Mouse (Mus musculus) midbrain, postnatal 0 days (tissue): Measurements from ENCODE around the gene 2700049A03Rik. TPM values are rescaled to one million over a fixed set of nuclear protein-coding genes. Genes with fewer than 3 reads are reported as not detected.

ENCODE experiments used
- ATAC-seq: fragments of 200-750 bp; cut with Nextera tagmentation; 2 replicates; pipeline ENCODE4 v1.8.0; 2017; ENCODE audit warnings: moderate number of reproducible peaks, mild to moderate bottlenecking, moderate TSS enrichment, moderate library complexity; ENCODE audit not compliant: low FRiP score
- DNase-seq: peaks from one replicate; pipeline ENCODE4 v3.0.0-alpha.2; 2015; ENCODE audit warnings: low spot score
- H3K27ac ChIP-seq: fragments of 300-500 bp; sonication (generic); 2 replicates; pipeline ENCODE4 v1.5.1; 2014; ENCODE audit warnings: low read depth, mild to moderate bottlenecking, low read length, mixed read lengths
- H3K27me3 ChIP-seq: fragments of 300-500 bp; sonication (generic); 2 replicates; pipeline ENCODE4 v1.6.1; 2014; ENCODE audit warnings: low read length, control low read depth, mixed read lengths; ENCODE audit not compliant: insufficient read depth
- H3K36me3 ChIP-seq: fragments of 300-500 bp; sonication (generic); 2 replicates; pipeline ENCODE4 v1.6.1; 2014; ENCODE audit warnings: low read length, control low read depth, mixed read lengths; ENCODE audit not compliant: insufficient read depth
- H3K4me1 ChIP-seq: fragments of 300-500 bp; sonication (generic); 2 replicates; pipeline ENCODE4 v1.6.1; 2014; ENCODE audit warnings: mild to moderate bottlenecking, control low read depth, antibody characterized with exemption, low read length, mixed read lengths; ENCODE audit not compliant: insufficient read depth
- H3K4me2 ChIP-seq: fragments of 300-500 bp; sonication (generic); 2 replicates; pipeline ENCODE4 v1.6.1; 2014; ENCODE audit warnings: low read depth, mild to moderate bottlenecking, low read length, mixed read lengths; ENCODE audit not compliant: poor library complexity, severe bottlenecking
- H3K4me3 ChIP-seq: fragments of 300-500 bp; sonication (generic); 2 replicates; pipeline ENCODE4 v1.5.1; 2014; ENCODE audit warnings: low read depth, mild to moderate bottlenecking, low read length, moderate library complexity
- H3K9ac ChIP-seq: fragments of 300-500 bp; sonication (generic); replicated peaks from 2 replicates; pipeline ENCODE4 v1.6.1; 2014; ENCODE audit warnings: mild to moderate bottlenecking, low read length, moderate library complexity, mixed read lengths; ENCODE audit not compliant: poor library complexity, severe bottlenecking
- H3K9me3 ChIP-seq: fragments of 300-500 bp; sonication (generic); 2 replicates; pipeline ENCODE4 v1.6.1; 2016; ENCODE audit warnings: low read length, control low read depth
- CTCF ChIP-seq: IDR thresholded peaks from 2 replicates; pipeline ENCODE4 v1.5.1; 2016; ENCODE audit warnings: antibody characterized with exemption, mild to moderate bottlenecking
- WGBS: fragments of 180-500 bp; shearing (Covaris S2); extraction: QIAGEN DNeasy Blood & Tissue Kit; methylation state at CpG from one replicate; pipeline ENCODE4 v1.1.7; 2014; 5-methylcytosine and 5-hydroxymethylcytosine counted together
- polyA plus RNA-seq: library from polyadenylated mRNA; unstranded; fragments of >200 nt; fragmentation: Nextera tagmentation; extraction: Ambion mirVana; gene quantifications from 2 replicates; pipeline ENCODE4 v1.2.1, GENCODE M21; 2015
- total RNA-seq: library from RNA; depleted of rRNA; stranded (reverse); fragments of >200 nt; gene quantifications from 2 replicates; pipeline ENCODE4 v1.2.3, GENCODE M21; 2014

Gene 2700049A03Rik
- total and polyA plus RNA-seq, 2 experiments from 2014 or later, result 7.1 to 8.1 TPM

DNA sequence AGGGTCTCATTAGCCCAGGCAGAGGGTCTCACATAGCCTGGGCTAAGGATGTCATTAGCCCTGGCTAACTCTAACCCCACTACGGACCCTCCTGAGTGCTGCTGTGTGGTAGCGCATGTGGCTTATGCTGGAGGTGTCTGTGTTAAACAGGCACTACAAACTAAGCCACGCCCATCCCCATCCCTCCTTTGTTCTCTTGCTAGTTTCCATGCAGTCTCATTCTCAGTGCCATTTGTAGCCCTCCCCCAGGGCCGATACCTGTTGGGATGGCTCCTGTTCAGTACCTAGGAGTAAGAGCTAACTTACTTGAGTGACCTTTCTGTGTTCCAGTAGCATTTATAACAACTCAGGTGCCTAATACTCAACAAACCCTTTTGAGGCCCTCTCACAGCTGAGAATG is 100.4 kb downstream of the 2700049A03Rik start:
- no peak for TF ChIP-seq CTCF
- H3K9ac ChIP-seq, result no peak overlapping the region
- H3K9me3 ChIP-seq, result peaks cover 4% of the 10 kb centered on the region; the same call in 1 of the 2 replicates
- no peaks in the 10 kb centered on the region for H3K4me1 ChIP-seq
- 87% methylated on average over 4 of the region's 4 CpGs for WGBS
- H3K27me3 ChIP-seq, result no peaks in the 10 kb centered on the region
- no peak overlapping the region for H3K4me2 ChIP-seq
- H3K27ac ChIP-seq, result no peak overlapping the region
- H3K36me3 ChIP-seq, result no peaks in the 10 kb centered on the region
- ATAC-seq, result no peak
- H3K4me3 ChIP-seq, result no peak overlapping the region
- no peak for DNase-seq

DNA sequence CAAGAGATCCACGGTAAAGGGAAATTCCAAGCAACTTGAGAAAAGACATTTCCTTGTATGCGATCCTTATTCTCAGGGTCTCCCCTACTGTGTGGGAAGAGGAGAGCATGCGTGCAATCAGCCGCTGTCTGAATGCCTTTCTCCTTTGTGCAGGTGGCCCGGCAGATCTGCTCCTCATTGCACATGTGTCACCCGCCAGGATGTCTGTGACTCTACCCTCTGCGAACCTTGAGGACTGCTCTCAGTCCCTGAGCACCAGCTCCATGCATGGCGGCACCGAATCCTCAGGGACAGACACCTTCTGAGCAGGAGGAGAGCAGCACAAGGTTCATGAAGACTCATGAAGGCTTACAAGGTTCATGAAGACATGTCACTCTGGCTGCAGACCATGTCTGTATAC is 106.1 kb downstream of the 2700049A03Rik start:
- H3K9ac ChIP-seq, result no peak overlapping the region
- no peak for ATAC-seq
- 84% methylated on average over 9 of the region's 9 CpGs for WGBS
- H3K9me3 ChIP-seq, result peaks cover 12% of the 10 kb centered on the region; the same call in 1 of the 2 replicates
- no peak overlapping the region for H3K4me3 ChIP-seq
- H3K27me3 ChIP-seq, result no peaks in the 10 kb centered on the region
- no peak for DNase-seq
- H3K4me2 ChIP-seq, result no peak overlapping the region
- H3K4me1 ChIP-seq, result no peaks in the 10 kb centered on the region
- no peak for TF ChIP-seq CTCF
- peaks cover 14% of the 10 kb centered on the region for H3K36me3 ChIP-seq
- H3K27ac ChIP-seq, result no peak overlapping the region

DNA sequence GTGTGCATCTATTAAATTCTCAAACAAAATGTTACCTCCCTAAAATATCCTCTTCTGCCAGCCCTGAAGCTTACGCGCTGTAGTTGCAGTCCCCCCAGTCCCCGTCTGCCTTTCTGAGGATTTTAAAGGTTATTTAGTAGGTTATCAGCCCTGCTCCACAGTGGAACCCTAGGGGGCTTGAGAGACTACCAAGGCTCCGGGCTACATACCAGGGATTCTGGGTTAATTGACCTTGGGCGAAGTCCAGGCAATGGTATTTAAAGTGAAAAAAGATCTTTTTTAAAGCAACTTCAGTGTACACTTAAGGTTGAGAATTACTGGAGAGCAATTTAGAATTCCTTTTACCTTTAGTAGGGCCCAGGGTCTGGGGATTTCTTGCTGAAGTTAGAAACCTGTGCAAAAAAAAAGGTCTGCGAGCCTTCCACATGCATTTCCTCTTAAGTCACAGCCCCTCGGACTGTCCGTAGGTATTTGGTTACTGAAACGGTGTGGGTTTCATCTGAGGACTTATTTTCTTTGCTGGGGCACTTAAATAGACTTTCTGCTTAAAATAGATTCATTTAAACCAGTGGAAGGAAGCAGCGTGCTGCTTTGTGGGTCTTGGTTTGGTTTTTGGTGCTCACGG is 108.2 kb downstream of the 2700049A03Rik start:
- no peak overlapping the region for H3K4me2 ChIP-seq
- DNase-seq (no peak), ATAC-seq (no peak)
- no peak overlapping the region for H3K27ac ChIP-seq
- no peaks in the 10 kb centered on the region for H3K4me1 ChIP-seq
- H3K4me3 ChIP-seq, result no peak overlapping the region
- H3K9me3 ChIP-seq, result peaks cover 12% of the 10 kb centered on the region; the same call in 1 of the 2 replicates
- no peaks in the 10 kb centered on the region for H3K27me3 ChIP-seq
- no peak for TF ChIP-seq CTCF
- peaks cover 14% of the 10 kb centered on the region for H3K36me3 ChIP-seq
- 79% methylated on average over 11 of the region's 11 CpGs for WGBS
- H3K9ac ChIP-seq, result no peak overlapping the region

DNA sequence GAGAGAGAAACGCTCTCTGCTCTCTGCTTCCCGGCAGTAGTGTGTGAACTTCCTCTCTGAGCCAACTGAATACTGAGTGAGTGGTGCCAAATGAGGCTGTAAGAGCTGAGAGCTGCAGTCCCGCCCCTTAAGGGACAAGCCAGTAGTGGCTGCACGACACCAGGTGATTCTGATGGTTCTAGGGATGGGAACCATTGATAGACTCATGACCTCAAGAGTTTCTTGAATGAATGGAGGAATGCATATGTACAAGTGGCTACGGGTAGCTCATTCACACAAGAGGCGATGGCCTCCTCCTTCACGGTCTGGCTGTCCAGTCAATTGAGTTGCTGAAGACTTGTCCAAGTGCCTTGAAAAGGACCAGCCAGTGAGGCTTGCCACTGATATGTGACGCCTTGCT is 110.5 kb downstream of the 2700049A03Rik start:
- Histone ChIP-seq H3K4me3 (no peak overlapping the region), H3K9me3 (peaks cover 8% of the 10 kb centered on the region; the same call in 1 of the 2 replicates), H3K36me3 (peaks cover 14% of the 10 kb centered on the region), H3K9ac (no peak overlapping the region), H3K4me1 (no peaks in the 10 kb centered on the region), H3K4me2 (no peak overlapping the region), H3K27ac (no peak overlapping the region), H3K27me3 (no peaks in the 10 kb centered on the region)
- DNase-seq (no peak), ATAC-seq (no peak)
- 82% methylated on average over 8 of the region's 8 CpGs for whole genome bisulfite sequencing
- TF ChIP-seq CTCF, result no peak

DNA sequence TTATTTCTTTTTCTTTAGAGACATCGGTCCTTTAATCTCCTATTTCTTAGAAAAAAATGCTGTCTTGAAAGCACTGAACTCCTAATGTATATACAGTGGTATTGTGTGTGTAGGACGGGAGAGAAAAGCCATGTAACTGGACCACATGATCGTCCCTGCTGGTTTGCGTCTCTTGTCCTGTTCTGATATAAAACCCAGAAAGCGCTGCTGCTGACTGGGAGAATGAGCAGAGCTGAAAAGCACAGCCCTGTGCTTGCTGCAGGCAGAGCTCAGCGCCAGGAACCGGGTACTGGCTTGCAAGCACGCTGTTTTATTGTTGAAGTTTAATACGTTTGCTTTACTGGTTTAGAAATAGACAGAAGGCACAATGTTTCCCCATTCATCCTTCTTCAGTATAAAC is 112.7 kb downstream of the 2700049A03Rik start:
- H3K4me1 ChIP-seq, result no peaks in the 10 kb centered on the region
- ATAC-seq (no peak), DNase-seq (no peak)
- no peak overlapping the region for H3K4me3 ChIP-seq
- H3K27me3 ChIP-seq, result no peaks in the 10 kb centered on the region
- no peak overlapping the region for H3K9ac ChIP-seq
- H3K27ac ChIP-seq, result no peak overlapping the region
- H3K9me3 ChIP-seq, result no peaks in the 10 kb centered on the region
- peak overlapping the region; percentile 22 for H3K4me2 ChIP-seq
- 24% methylated on average over 9 of the region's 9 CpGs for WGBS
- TF ChIP-seq CTCF, result no peak
- H3K36me3 ChIP-seq, result peaks cover under 1% of the 10 kb centered on the region; the same call in 1 of the 2 replicates

DNA sequence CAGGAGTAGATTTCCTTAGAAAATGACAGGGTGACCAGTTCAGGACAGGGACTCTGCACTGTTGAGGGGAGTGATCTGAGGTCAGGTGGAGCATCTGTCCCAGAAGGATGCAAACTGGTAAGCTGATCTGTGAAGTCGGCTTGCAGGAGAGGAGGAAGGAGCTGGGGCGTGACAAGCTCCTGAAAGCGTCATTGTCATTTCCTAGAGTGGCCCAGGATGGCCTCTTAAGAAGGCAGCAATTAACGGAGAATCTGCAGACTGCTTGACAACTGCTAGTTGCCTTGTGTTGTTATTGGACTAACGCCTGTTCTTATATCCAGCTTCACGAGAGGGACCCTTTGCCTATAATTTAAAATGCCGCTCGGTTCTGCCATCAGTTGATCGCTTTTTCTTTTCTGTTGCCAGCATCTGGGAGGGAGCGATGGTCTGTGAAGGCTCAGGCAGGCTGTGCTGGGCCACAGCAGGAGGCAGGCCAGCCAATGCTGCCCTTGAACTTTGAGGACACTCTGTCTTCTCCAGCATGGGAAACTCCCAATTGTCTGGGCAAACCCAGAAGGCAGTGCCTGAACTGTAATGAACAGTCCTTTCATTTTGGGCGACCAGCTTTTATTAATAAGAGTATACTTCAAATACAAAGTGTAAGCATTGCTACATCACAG is 116.0 kb downstream of the 2700049A03Rik start:
- no peak for ATAC-seq

More for the DNA sequence above, 116.0 kb downstream of the 2700049A03Rik start:
- H3K4me3 ChIP-seq, result no peak overlapping the region
- H3K27me3 ChIP-seq, result no peaks in the 10 kb centered on the region
- TF ChIP-seq CTCF, result no peak
- no peak overlapping the region for H3K27ac ChIP-seq
- DNase-seq, result no peak
- no peaks in the 10 kb centered on the region for H3K36me3 ChIP-seq
- no peak overlapping the region for H3K4me2 ChIP-seq
- no peaks in the 10 kb centered on the region for H3K9me3 ChIP-seq
- whole genome bisulfite sequencing, result 44% methylated on average over 11 of the region's 11 CpGs
- no peak overlapping the region for H3K9ac ChIP-seq
- no peaks in the 10 kb centered on the region for H3K4me1 ChIP-seq
